Mouse (Mus musculus): Measurements from ENCODE around the gene Mecom. TPM values are rescaled to one million over a fixed set of nuclear protein-coding genes. Genes with fewer than 3 reads are reported as not detected.

The Mecom gene
- polyA plus RNA-seq, 1 experiment from 2014 or later = 13.7 TPM

DNA sequence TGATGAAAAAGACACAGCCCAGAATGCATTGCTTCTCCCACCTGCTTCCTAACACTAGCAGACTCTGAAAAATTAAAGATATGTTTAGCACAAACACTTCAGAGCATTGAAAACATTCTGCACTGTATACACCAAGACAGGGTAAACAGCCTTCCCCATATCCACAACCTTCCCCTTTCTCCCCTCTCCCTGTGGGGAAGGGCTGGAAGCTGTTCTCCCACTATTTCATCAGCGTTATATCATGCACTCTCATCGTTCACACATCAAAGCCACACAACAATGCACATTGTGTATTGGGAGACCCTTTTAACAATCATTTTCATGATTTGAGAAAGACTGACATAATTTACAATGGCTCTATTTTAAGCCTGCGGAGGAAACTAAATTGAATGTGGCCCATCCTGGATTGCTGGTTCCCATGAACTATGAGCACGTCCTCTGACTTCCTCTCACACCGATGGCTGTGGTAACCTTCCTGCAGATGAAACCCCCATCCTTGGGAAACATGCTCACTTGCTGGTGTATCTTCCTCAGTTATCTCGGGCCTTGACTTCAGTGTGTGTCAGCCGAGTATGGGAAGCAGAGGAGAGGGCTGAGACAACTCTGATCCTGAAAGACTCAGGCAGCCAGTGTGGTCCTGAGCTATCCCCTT is 566.4 kb downstream of the Mecom start:
- Histone ChIP-seq H3K4me1 (replicated peaks; ENCODE audit: control insufficient read depth, insufficient read depth, low read length) (no peaks in the 10 kb centered on the region), H3K9me3 (ENCODE audit: control insufficient read depth, low read length) (no peaks in the 10 kb centered on the region), H3K27ac (no peak overlapping the region), H3K4me2 (replicated peaks) (no peak overlapping the region), H3K9ac (no peak overlapping the region), H3K4me3 (replicated peaks; ENCODE audit: low read length) (no peak overlapping the region), H3K36me3 (replicated peaks; ENCODE audit: control insufficient read depth, insufficient read depth) (no peaks in the 10 kb centered on the region), H3K27me3 (ENCODE audit: control insufficient read depth, insufficient read depth, low read length) (no peaks in the 10 kb centered on the region)
- ATAC-seq (ENCODE audit: low FRiP score) (no peak), DNase-seq (ENCODE audit: low spot score) (no peak)
- 73% methylated on average over 7 of the region's 7 CpGs for WGBS

DNA sequence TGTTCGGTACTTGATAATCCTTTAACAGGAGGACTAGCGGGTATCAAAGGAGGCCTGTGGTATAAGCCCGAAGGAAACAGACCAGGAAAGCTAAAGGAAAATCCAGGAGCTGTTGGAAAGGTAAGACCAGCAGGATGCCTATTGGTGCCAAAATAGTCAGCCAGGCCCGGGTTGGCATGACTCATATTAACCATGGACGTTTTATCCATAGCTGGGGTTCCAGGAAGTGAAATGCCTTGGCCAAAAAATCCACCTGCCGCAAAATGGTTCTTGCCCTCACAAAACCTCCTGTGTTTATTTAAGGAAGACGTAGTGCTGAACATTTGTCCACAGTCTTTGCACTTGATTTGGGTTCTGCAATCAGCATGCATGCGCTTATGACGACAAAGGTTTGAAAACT is 567.3 kb downstream of the Mecom start:
- Histone ChIP-seq H3K4me3 (replicated peaks; ENCODE audit: low read length) (no peak overlapping the region), H3K4me1 (replicated peaks; ENCODE audit: control insufficient read depth, insufficient read depth, low read length) (no peaks in the 10 kb centered on the region), H3K9me3 (ENCODE audit: control insufficient read depth, low read length) (no peaks in the 10 kb centered on the region), H3K27me3 (ENCODE audit: control insufficient read depth, insufficient read depth, low read length) (no peaks in the 10 kb centered on the region), H3K4me2 (replicated peaks) (no peak overlapping the region), H3K36me3 (replicated peaks; ENCODE audit: control insufficient read depth, insufficient read depth) (no peaks in the 10 kb centered on the region), H3K27ac (no peak overlapping the region), H3K9ac (no peak overlapping the region)
- WGBS = 96% methylated on average over 9 of the region's 9 CpGs
- no peak for DNase-seq (ENCODE audit: low spot score)
- no peak for ATAC-seq (ENCODE audit: low FRiP score)

DNA sequence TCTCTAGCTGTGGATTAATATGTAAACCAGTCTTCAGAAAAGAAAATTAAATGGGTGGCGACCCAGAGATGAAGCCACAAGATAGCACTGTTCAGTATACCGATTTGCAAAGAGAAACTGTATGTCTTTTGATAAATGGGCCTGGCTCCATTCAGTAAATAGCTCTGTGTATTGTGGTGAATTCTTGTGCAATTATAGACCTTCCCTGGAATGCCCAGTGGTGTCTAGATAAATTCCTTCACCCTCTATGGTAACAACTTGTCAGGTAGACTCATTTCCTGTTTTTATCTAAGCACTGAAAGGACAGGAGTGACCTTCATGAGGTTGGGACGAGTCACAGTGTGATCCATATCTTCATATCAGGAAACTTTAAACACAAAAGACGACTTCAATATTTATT is 571.2 kb downstream of the Mecom start:
- ATAC-seq (ENCODE audit: low FRiP score) = no peak
- Histone ChIP-seq H3K4me1 (replicated peaks; ENCODE audit: control insufficient read depth, insufficient read depth, low read length) (no peaks in the 10 kb centered on the region), H3K36me3 (replicated peaks; ENCODE audit: control insufficient read depth, insufficient read depth) (no peaks in the 10 kb centered on the region), H3K4me3 (replicated peaks; ENCODE audit: low read length) (no peak overlapping the region), H3K27ac (no peak overlapping the region), H3K9ac (no peak overlapping the region), H3K4me2 (replicated peaks) (no peak overlapping the region), H3K9me3 (ENCODE audit: control insufficient read depth, low read length) (no peaks in the 10 kb centered on the region), H3K27me3 (ENCODE audit: control insufficient read depth, insufficient read depth, low read length) (no peaks in the 10 kb centered on the region)
- no peak for DNase-seq (ENCODE audit: low spot score)
- WGBS = 70% methylated on average over 4 of the region's 4 CpGs

DNA sequence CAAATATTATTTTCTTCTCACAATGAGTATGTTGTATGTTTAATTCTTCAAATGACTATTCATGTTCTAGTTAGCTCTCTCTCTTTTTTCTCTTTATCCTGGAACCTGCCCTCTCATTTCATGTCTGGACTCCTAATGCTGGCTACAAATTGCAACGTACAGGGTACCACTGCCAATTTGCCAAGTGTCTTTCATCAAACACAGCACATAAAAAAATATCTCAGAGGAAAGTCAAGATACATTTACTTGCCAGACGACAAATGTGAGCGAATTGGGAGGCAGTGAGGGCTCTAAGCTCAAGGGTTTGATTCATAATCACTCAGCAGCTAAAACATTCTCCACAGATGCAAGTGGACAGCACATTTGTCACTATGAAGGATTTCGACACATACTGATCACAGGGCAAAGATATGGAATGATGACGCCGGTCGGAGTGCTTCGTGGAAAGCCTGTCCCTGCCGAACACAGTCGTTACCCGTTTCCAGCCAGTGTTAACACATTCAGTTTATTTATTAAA is 579.3 kb downstream of the Mecom start:
- no peaks in the 10 kb centered on the region for H3K27me3 ChIP-seq (ENCODE audit: control insufficient read depth, insufficient read depth, low read length)
- no peaks in the 10 kb centered on the region for H3K9me3 ChIP-seq (ENCODE audit: control insufficient read depth, low read length)
- DNase-seq (ENCODE audit: low spot score) = no peak
- no peak overlapping the region for H3K27ac ChIP-seq
- no peak overlapping the region for H3K9ac ChIP-seq
- 0 out of 2 replicates have a peak overlapping the region, but pooled peaks have one; percentile 5 for H3K4me2 ChIP-seq (replicated peaks)
- no peaks in the 10 kb centered on the region for H3K36me3 ChIP-seq (replicated peaks; ENCODE audit: control insufficient read depth, insufficient read depth)
- H3K4me3 ChIP-seq (replicated peaks; ENCODE audit: low read length) = no peak overlapping the region
- no peaks in the 10 kb centered on the region for H3K4me1 ChIP-seq (replicated peaks; ENCODE audit: control insufficient read depth, insufficient read depth, low read length)
- 76% methylated on average over 11 of the region's 11 CpGs for WGBS
- ATAC-seq (ENCODE audit: low FRiP score) = no peak

DNA sequence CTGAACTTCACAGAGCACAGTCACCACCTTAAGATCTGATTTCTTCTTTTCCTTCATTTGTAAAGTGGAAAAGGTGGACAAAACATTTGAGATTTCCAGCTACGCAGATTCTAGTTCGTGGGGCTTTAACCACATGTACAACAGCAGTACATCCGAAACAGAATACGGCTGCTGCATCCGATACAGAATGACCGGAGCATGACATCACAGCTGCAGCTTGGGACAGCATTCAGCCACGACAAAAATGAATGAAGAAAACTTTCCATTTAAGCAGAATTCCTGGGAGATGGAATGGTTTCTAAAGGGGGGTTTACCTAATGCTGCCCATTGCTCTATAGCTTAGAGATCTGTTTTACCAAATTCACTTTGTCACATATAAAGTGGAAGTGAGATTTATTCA is 583.9 kb downstream of the Mecom start:
- no peaks in the 10 kb centered on the region for H3K27me3 ChIP-seq (ENCODE audit: control insufficient read depth, insufficient read depth, low read length)
- no peaks in the 10 kb centered on the region for H3K9me3 ChIP-seq (ENCODE audit: control insufficient read depth, low read length)
- H3K4me2 ChIP-seq (replicated peaks) = no peak overlapping the region
- H3K4me1 ChIP-seq (replicated peaks; ENCODE audit: control insufficient read depth, insufficient read depth, low read length) = no peaks in the 10 kb centered on the region
- 81% methylated on average over 7 of the region's 7 CpGs for WGBS
- H3K9ac ChIP-seq = no peak overlapping the region
- no peak overlapping the region for H3K27ac ChIP-seq
- ATAC-seq (ENCODE audit: low FRiP score) (no peak), DNase-seq (ENCODE audit: low spot score) (no peak)
- H3K4me3 ChIP-seq (replicated peaks; ENCODE audit: low read length) = no peak overlapping the region
- H3K36me3 ChIP-seq (replicated peaks; ENCODE audit: control insufficient read depth, insufficient read depth) = no peaks in the 10 kb centered on the region

DNA sequence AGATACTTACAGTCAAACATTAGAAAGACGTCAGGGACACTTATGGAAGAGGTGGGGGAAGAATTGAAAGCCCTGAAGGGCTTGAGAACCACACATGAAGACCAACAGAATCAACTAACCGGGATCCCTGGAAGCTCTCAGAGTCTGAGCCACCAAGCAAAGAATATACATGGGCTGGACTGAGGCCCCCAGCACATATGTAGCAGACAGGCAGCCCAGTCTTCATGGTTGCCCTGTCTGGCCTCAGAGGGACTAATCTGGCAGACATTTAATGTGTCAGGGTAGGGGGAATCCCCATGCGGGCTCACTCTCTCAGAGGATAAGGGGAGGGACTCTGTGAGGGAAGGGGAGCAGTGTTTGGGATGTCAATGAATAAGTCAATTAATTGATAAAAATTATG is 584.4 kb downstream of the Mecom start:
- Histone ChIP-seq H3K27me3 (ENCODE audit: control insufficient read depth, insufficient read depth, low read length) (no peaks in the 10 kb centered on the region), H3K4me2 (replicated peaks) (no peak overlapping the region), H3K9ac (no peak overlapping the region), H3K4me3 (replicated peaks; ENCODE audit: low read length) (no peak overlapping the region), H3K36me3 (replicated peaks; ENCODE audit: control insufficient read depth, insufficient read depth) (no peaks in the 10 kb centered on the region), H3K4me1 (replicated peaks; ENCODE audit: control insufficient read depth, insufficient read depth, low read length) (no peaks in the 10 kb centered on the region), H3K27ac (no peak overlapping the region), H3K9me3 (ENCODE audit: control insufficient read depth, low read length) (no peaks in the 10 kb centered on the region)
- ATAC-seq (ENCODE audit: low FRiP score) (no peak), DNase-seq (ENCODE audit: low spot score) (no peak)
- 84% methylated on average over 3 of the region's 3 CpGs for WGBS

DNA sequence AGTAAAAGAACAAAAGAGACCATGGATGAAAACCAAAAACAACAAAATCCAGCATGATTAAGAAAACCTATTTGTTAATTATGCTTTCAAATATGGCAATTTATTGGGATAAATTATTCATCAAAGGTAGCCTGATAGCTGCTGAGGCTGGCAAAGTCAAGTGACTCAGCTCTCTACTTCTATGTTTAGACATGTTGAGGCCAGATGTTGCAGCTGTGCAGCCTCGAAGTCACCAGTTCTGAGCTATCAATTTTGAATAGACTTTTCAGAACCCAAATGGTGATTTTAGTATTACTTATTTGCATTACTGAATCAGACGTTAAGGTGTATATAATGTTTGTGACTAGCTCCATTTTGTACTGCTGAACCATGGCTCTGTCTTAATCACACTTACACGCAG is 588.8 kb downstream of the Mecom start:
- no peak overlapping the region for H3K4me2 ChIP-seq (replicated peaks)
- no peaks in the 10 kb centered on the region for H3K9me3 ChIP-seq (ENCODE audit: control insufficient read depth, low read length)
- no peaks in the 10 kb centered on the region for H3K36me3 ChIP-seq (replicated peaks; ENCODE audit: control insufficient read depth, insufficient read depth)
- DNase-seq (ENCODE audit: low spot score) (no peak), ATAC-seq (ENCODE audit: low FRiP score) (no peak)
- no peak overlapping the region for H3K27ac ChIP-seq
- no peaks in the 10 kb centered on the region for H3K27me3 ChIP-seq (ENCODE audit: control insufficient read depth, insufficient read depth, low read length)
- H3K4me1 ChIP-seq (replicated peaks; ENCODE audit: control insufficient read depth, insufficient read depth, low read length) = peaks cover 4% of the 10 kb centered on the region; the same call in 1 of the 2 replicates
- H3K4me3 ChIP-seq (replicated peaks; ENCODE audit: low read length) = no peak overlapping the region
- WGBS = 87% methylated on average over 3 of the region's 3 CpGs
- H3K9ac ChIP-seq = no peak overlapping the region

DNA sequence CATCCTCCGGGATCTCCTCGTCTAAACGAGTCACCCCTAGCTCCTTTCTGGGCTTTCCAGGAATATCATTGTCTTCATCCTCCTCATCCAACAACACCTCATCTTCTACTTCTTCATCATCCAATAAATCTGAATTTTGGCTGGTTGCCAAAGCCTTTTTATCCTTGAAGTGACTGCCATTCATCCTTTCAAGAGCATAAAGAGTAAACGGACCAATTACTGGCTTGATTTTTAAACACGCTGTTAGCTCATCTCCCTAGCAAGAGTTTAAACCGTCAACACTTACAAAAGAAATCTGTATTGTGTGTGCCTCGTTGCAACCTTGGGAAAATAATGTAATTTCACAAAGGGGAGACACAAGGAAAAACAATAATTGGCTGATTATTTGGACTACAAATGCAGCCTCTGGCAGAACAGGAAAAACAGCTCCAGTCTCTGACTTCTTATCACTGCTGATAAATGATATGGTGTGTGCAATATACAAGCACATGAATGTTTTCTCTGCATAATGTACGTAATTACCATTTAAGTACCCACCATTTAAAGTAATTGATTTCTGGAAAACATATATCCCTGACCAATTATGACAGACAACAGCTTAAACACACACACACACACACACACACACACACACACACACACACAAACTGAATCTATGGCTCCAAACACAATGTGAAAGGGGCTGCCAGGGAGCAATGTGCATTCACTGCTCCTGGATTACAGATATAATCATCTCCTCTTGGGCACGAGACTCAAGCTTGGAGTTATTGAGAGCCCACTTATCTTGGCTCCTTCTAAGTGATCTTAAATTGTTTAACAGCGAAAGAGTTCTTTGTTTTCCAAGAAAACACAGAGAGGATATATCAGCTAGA is 590.2 kb downstream of the Mecom start:
- 0 out of 2 replicates have a peak, but pooled peaks have one; percentile 31 for ATAC-seq (ENCODE audit: low FRiP score)
- Histone ChIP-seq H3K4me1 (replicated peaks; ENCODE audit: control insufficient read depth, insufficient read depth, low read length) (peaks cover 4% of the 10 kb centered on the region; the same call in 1 of the 2 replicates), H3K4me3 (replicated peaks; ENCODE audit: low read length) (no peak overlapping the region), H3K9ac (no peak overlapping the region), H3K27ac (no peak overlapping the region), H3K4me2 (replicated peaks) (peak overlapping the region; percentile 21), H3K36me3 (replicated peaks; ENCODE audit: control insufficient read depth, insufficient read depth) (no peaks in the 10 kb centered on the region), H3K9me3 (ENCODE audit: control insufficient read depth, low read length) (no peaks in the 10 kb centered on the region), H3K27me3 (ENCODE audit: control insufficient read depth, insufficient read depth, low read length) (no peaks in the 10 kb centered on the region)
- peak; percentile 45 for DNase-seq (ENCODE audit: low spot score)
- 54% methylated on average over 10 of the region's 10 CpGs for WGBS

DNA sequence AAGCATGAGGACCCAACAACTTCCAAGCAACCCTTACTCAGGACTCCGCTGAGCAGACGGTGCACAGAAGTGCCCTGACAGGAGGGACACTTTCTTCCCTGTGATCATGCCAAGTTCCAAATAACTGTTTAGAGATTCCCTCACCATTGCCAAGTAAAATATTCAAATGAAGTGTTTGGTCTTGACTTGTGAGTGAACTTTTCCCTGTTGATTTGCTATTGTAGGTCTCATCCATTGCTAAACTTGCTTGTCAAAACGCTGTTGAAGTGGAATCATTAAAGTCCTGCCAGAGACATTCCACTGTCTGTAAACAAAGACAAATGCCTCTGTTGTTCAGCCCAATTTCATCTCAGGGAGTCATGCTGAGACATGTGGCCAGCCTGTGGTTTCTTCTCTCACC is 594.5 kb downstream of the Mecom start:
- no peaks in the 10 kb centered on the region for H3K36me3 ChIP-seq (replicated peaks; ENCODE audit: control insufficient read depth, insufficient read depth)
- no peak for ATAC-seq (ENCODE audit: low FRiP score)
- no peaks in the 10 kb centered on the region for H3K9me3 ChIP-seq (ENCODE audit: control insufficient read depth, low read length)
- WGBS = 66% methylated on average over 3 of the region's 3 CpGs
- no peak overlapping the region for H3K9ac ChIP-seq
- no peak overlapping the region for H3K4me2 ChIP-seq (replicated peaks)
- DNase-seq (ENCODE audit: low spot score) = no peak
- H3K4me1 ChIP-seq (replicated peaks; ENCODE audit: control insufficient read depth, insufficient read depth, low read length) = peaks cover 4% of the 10 kb centered on the region; the same call in 1 of the 2 replicates
- H3K27me3 ChIP-seq (ENCODE audit: control insufficient read depth, insufficient read depth, low read length) = no peaks in the 10 kb centered on the region
- no peak overlapping the region for H3K27ac ChIP-seq
- H3K4me3 ChIP-seq (replicated peaks; ENCODE audit: low read length) = no peak overlapping the region

All from hindbrain, embryonic 14.5 days (tissue).